Mouse (Mus musculus) heart, postnatal 0 days (tissue): ENCODE results near the gene Helq.

Experiments used
- CTCF ChIP-seq: IDR thresholded peaks from 2 replicates; pipeline ENCODE4 v1.5.1; 2016; ENCODE audit warnings: antibody characterized with exemption, control low read depth, low read depth
- EP300 ChIP-seq: IDR thresholded peaks from 2 replicates; pipeline ENCODE4 v1.6.1; 2016; ENCODE audit warnings: antibody characterized with exemption, low read depth

- TF ChIP-seq CTCF (no peak), EP300 (no peak)
Measured at GRCm38 (mm10) chr5:100736919-100737318, 61.5 kb downstream of the Helq start.
